Mouse (Mus musculus) left cerebral cortex, adult 2 months (tissue): ENCODE results near the gene Capzb. TPM values are rescaled to one million over a fixed set of nuclear protein-coding genes. Genes with fewer than 3 reads are reported as not detected.
A peak's percentile ranks its signal among the peaks of the same experiment; 100 is the strongest.

ENCODE experiments used
- DNase-seq, 2 experiments: peaks; one replicate each; pipeline ENCODE4 v3.0.0; 2021 to 2022; ENCODE audit warnings: low spot score in 2 of 2, mixed read lengths in 1 of 2; ENCODE audit errors: extremely low spot score in 1 of 2
- H3K27ac ChIP-seq: fragments of 200-600 bp; 2 replicates; pipeline ENCODE4 v1.8.1; 2022
- H3K4me3 ChIP-seq: fragments of 200-600 bp; 2 replicates; pipeline ENCODE4 v1.8.1; 2022
- CTCF ChIP-seq: fragments of 200-600 bp; IDR thresholded peaks from 2 replicates; pipeline ENCODE4 v1.8.1; 2022; ENCODE audit warnings: antibody characterized with exemption, mild to moderate bottlenecking, moderate library complexity
- intact Hi-C: fragments of 180-260 bp; cut with DNase I; formaldehyde crosslinking; loops from one replicate; pipeline ENCODE4 v1.15.1; 2025
- total RNA-seq, 2 experiments: library from RNA; stranded (reverse); gene quantifications; 2 replicates each; pipeline ENCODE4 v1.2.3; 2021

Gene Capzb
- total RNA-seq, 2 experiments from 2014 or later = 306 to 324 TPM

DNA sequence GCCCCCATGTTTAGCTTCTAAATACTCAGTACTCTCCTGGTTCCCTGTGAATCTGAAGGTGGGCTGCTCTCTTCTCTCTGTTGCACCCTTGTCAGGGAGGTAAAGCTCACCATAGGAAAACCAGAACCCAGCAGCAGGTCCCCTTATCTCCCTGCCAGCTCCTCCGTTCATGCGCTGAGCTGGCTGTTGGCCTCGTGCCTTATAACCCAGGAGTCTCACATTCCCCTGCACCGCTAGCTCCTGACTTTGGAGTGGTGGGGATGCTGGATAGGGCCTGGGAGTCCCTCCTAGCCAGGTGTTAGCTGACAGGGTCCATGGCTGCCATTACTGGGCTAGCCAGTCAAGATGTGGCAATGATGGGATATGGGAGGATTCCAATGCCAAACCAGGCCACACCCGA lies 93.5 kb downstream of the Capzb start:
- intact Hi-C loops = loop anchor here (10.0 kb wide), 1 partner anchor 371 kb away; the partner anchor contains the start of gene Otud3
- no peak overlapping the region for H3K4me3 ChIP-seq
- no peak for DNase-seq
- no peak for TF ChIP-seq CTCF
- H3K27ac ChIP-seq = peak overlapping the region; percentile 12; the same call in 1 of the 2 replicates

DNA sequence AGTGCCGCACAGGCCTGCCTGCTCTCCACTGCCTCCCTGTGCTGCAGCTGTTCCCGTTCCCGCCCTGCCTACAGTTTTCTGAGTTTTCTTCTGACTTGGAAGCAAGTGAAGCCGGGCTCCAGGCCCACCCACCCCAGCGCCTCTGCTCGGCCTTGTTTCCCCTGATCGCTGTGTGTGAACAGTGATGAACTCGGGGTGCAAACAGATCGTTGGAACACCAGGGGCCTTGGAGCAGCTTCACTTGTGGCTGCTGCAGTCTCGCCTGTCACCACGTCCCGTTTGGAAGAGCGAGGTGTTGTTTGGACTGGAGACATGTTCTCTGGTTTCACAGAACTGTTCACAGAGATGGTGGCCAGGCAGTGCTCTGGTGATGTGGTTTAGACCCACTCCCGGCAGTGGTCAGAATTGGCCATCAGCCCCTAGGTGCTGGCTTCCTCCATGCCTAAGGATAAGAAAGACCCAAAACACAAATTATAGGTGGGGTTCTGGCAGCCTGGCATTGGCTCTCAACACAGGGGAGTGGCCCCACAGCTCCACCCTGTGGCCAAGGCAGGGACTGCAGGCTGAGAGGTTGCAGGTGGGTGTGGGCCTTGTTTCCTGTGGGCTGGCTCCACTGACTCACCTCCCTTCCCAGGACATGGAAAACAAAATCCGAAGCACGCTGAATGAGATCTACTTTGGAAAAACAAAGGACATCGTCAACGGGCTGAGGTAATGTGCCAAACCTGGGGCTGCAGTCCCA lies 94.6 kb downstream of the Capzb start:
- TF ChIP-seq CTCF = peak; percentile 97
- DNase-seq = peak; percentile 84 to 96
- H3K27ac ChIP-seq = peak overlapping the region; percentile 12
- intact Hi-C loops = loop anchor here (1.0 to 10.0 kb wide), 2 partner anchors 201 to 372 kb away; partner anchors contain the start of gene Otud3
- H3K4me3 ChIP-seq = no peak overlapping the region

DNA sequence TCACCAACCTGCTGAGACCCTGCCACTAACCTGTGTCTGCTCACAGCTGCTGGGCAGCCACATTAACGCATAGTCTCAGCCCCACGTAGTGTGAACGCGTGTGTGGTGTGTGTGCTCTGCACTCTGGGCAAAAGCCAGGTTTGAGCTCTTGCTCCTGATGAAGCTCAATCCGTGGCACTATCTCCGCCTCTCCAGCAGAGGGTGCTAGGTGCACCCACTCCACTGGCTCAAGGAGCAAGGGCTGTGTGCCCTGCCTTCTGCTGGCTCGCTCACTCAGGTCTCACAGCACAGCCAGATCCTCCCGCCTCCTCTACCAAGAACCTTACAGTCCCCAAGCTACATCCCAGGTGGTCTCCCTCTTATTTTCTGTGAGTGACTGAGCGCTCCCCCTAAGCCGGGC lies 96.3 kb downstream of the Capzb start:
- Histone ChIP-seq H3K27ac (peak overlapping the region; percentile 3), H3K4me3 (no peak overlapping the region)
- peak; percentile 87 for TF ChIP-seq CTCF
- DNase-seq = peak; percentile 50 to 56
- intact Hi-C loops = loop anchor here (1.0 to 10.0 kb wide), 2 partner anchors 21 to 374 kb away; partner anchors contain the start of genes Akr7a5, Otud3 and Pqlc2

DNA sequence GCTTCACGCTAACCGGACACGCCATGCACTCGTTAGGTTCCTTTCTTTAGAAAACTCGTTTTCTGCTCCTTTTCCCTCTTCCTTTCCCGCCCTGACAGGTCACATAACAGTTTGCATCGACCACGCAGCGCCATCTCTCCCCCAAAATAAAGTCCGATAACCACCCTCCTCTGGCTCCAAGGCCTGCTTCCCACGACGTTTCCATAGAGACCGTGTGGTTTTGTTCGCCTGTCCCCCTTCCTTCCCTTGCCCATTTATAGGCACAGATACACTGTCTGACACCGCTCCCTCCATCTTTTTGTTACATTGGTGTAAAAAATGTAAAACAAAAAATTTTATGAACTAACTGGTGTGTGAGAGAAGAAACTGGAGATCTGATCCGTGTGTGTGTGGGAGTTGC lies 98.4 kb downstream of the Capzb start:
- TF ChIP-seq CTCF = no peak
- Histone ChIP-seq H3K27ac (peak overlapping the region; percentile 67), H3K4me3 (no peak overlapping the region)
- intact Hi-C loops = no loop called here
- no peak for DNase-seq

DNA sequence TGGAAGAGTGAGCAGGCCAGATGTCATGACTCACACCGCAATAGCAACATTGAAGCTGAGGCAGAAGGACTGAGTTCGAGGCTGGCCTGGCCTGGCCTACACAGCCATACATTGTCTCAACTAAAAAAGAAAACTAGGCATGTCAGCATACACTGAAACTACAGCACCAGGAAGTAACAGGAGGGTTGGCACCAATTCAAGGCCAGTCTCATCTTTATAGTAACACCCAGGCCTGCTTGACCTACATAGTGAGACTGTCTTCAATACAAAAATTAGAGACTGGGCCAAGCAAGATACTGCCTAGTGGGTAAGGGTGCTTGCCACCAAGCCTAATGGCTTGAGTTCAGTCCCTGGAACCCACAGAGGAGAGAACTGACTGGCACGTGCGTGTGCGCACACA lies 99.3 kb downstream of the Capzb start:
- intact Hi-C loops = no loop called here
- DNase-seq = no peak
- Histone ChIP-seq H3K4me3 (no peak overlapping the region), H3K27ac (0 out of 2 replicates have a peak overlapping the region, but pooled peaks have one; percentile 28)
- no peak for TF ChIP-seq CTCF

DNA sequence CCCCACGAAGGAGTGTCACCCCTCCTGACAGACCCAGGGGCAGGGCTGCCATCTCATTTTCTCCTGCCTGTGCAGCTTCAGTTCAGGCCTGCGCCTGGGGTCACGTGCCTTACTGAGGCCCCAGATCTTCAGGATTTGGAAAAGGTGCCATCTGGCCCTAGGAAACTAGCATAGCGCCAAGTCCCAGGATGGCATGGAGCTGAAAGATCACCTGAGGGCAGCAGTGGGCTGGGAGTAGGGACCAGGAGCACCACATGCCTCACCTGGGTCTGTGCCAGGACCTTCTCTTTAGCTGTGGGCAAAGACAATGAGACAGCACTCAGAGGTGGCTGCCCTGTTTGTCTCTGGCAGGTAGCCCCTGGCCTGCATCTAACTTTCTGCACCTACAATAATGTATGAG lies 104.9 kb downstream of the Capzb start:
- intact Hi-C loops = no loop called here
- TF ChIP-seq CTCF = no peak; the same call in none of the 2 replicates
- DNase-seq = no peak
- H3K4me3 ChIP-seq = no peak overlapping the region
- no peak overlapping the region for H3K27ac ChIP-seq

DNA sequence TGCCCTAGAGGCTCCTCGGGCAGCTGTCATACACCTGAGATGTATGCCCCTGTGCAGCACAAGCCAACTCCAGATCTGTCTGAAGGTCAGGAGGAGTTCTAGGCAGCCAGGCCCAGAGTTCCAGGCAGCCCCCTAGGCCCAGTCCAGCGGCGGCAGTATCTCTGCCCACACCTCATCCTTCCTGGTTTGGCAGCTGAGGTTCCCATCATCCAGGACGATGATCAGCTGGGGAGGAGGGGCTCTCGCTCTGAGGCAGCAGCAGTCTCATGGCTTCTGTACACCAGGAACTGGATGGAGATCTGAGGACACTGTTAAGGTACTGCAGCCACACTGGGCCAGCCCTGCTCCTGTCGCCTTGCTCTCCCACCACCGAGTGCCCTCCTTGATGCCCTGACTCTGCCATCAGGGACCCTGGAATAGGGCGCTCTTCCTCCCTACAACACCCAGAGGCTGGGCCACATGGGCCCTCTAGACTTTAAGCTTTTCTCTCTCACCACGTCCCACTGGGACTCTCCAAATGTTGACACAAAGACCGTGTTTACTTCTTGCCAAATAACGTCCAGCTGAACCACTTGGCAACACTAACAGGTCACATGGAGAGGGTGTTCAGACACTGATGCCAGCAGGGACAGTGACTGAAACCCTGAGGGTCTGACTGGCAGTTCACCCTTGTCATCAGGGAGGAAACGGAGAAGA lies 106.1 kb downstream of the Capzb start:
- TF ChIP-seq CTCF = no peak
- DNase-seq = no peak
- H3K4me3 ChIP-seq = no peak overlapping the region
- intact Hi-C loops = no loop called here
- H3K27ac ChIP-seq = no peak overlapping the region

DNA sequence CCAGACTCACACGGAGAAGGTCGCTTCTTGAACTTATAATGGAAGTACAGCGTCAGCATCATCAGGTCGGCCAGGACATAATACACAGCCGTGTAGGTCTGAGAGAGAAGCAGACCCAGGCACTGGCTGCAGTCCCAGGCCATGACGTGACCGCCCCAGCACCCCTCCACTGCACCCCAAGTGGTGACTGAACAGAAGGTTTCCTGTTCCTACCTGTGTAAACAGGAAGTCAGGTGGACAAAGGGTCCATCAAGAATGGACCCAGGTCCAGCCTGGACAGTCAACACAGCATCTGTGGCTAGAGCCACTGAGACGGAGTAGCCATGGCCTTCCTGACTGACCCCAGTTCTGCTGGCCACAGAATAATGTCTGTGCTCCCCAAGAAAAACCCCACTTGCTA lies 109.1 kb downstream of the Capzb start:
- H3K4me3 ChIP-seq = no peak overlapping the region
- TF ChIP-seq CTCF = no peak
- intact Hi-C loops = no loop called here
- no peak overlapping the region for H3K27ac ChIP-seq
- DNase-seq = no peak

DNA sequence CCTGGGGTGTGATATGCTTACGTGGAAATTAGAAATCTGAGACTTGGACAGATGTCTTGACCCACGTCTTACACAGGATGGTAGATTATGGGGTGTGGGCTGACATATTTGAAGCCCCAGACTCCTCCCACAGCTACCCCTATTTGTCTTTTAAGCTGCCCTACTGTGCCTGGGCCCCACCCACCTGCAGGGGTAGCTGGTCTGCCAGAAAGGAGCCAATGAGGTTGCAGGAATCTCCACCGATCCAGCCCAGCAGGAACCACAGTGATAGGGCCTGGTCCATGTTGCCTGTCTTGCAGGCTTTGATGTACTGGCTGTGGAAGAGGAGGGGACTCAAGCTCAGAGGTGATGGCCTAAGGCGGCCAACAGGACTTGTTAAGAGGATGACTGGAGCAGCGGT lies 109.5 kb downstream of the Capzb start:
- intact Hi-C loops = no loop called here
- no peak overlapping the region for H3K4me3 ChIP-seq
- no peak for DNase-seq

DNA sequence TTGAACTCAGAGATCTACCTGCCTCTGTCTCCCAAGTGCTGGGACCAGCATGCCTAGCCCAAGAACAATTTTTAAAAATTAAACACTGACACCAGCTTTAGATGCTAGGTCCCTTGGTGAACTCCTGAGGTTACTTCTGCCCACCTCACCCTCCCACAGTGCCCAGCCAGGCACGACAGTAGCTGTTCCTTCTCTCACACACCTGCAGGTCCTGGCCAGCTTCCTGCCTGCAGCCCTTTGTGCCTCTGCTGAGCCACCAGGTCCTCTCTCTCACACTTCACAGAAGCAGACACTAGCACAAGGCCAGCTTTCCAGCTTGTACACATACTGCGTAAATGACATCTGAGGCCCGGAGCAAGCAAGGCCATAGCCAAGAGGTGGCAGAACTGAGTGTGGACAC lies 112.8 kb downstream of the Capzb start:
- Histone ChIP-seq H3K27ac (no peak overlapping the region), H3K4me3 (no peak overlapping the region)
- no peak for DNase-seq
- intact Hi-C loops = no loop called here
- no peak for TF ChIP-seq CTCF

More for the DNA sequence above, 109.5 kb downstream of the Capzb start:
- TF ChIP-seq CTCF = no peak
- no peak overlapping the region for H3K27ac ChIP-seq

DNA sequence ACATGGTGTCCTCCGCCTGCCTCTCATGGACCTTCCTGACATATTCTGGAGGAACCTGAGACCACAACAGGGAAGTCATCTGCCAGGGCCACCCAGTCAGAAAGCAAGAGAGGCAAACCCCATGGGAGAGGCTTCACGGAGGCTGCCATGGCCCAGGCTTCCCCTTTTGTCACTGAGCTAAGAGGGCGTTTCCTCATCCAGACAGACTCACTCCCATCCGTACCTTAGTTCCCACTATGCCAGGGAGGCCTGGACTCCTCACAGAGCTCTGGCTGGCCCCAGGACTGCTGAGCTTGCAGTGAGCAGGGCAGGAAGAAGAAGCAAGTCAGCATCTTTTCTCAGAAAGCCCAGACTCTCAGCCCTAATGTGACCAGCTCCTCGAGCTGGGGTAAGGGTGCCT lies 115.2 kb downstream of the Capzb start:
- Histone ChIP-seq H3K27ac (no peak overlapping the region), H3K4me3 (no peak overlapping the region)
- peak in 1 of 2 experiments; percentile 8 for DNase-seq
- no peak for TF ChIP-seq CTCF
- intact Hi-C loops = no loop called here

DNA sequence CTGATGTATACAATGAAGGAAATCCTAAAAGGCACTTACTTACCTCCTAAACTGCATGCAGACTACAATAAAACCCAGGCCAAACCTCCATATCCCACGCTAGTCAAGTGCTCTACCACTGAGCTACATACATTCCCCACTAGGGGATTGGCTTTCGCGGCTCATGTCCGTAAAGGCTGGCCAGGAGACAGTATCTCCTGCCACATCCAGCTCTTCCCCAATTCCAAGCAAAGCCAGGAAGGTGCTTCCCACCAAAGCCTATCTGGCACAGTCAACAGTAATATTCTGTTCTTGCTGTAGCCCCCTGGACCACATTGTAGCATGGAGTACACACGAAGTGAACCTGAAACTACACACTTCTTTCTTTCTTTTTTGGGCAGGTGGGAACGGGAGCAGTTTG lies 117.0 kb downstream of the Capzb start:
- intact Hi-C loops = loop anchor here (1.0 kb wide), 1 partner anchor 20 kb away; no protein-coding TSS in a partner anchor
- Histone ChIP-seq H3K27ac (peak overlapping the region; percentile 91; the same call in 1 of the 2 replicates), H3K4me3 (peak overlapping the region; percentile 98)
- peak in 1 of 2 experiments; percentile 9 for DNase-seq
- TF ChIP-seq CTCF = peak; percentile 39
